Mouse (Mus musculus) E14TG2a.4 (cell line): ENCODE measurements around the gene Hhipl1.

ENCODE experiments used
- CTCF ChIP-seq: conservative IDR thresholded peaks from 2 replicates; pipeline ENCODE4 v1.5.1; 2014; ENCODE audit warnings: low read length
- POU5F1 ChIP-seq: IDR thresholded peaks from 2 replicates; pipeline ENCODE4 v1.6.1; 2014; ENCODE audit warnings: low read length, borderline replicate concordance

DNA sequence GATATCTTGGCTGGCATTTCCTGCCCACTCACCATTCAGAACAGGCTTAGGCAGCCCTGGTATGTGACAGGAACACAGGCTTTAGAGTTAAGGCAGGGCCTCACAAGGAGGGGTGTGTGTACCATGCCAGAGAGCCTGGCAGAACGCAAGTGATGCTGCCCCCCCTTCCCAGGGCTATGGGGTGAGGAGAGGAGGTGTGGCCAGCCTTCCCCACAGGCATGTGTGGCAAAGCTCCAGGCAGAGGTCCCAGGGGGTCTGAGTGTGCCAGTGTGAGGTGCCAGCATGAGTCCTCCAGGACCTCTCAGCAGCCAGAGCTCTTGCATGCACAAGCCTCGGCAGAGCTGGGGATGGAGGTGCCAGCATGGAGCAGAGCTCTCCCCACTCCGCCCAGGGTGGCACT lies 11.4 kb upstream of the Hhipl1 start:
- TF ChIP-seq POU5F1, result no peak
- TF ChIP-seq CTCF, result no peak
